Mouse (Mus musculus): ENCODE data around the gene Dda1. TPM values are rescaled to one million over a fixed set of nuclear protein-coding genes. Genes with fewer than 3 reads are reported as not detected.

Dda1 gene
- polyA plus RNA-seq, 1 experiment, result 45.5 TPM

DNA sequence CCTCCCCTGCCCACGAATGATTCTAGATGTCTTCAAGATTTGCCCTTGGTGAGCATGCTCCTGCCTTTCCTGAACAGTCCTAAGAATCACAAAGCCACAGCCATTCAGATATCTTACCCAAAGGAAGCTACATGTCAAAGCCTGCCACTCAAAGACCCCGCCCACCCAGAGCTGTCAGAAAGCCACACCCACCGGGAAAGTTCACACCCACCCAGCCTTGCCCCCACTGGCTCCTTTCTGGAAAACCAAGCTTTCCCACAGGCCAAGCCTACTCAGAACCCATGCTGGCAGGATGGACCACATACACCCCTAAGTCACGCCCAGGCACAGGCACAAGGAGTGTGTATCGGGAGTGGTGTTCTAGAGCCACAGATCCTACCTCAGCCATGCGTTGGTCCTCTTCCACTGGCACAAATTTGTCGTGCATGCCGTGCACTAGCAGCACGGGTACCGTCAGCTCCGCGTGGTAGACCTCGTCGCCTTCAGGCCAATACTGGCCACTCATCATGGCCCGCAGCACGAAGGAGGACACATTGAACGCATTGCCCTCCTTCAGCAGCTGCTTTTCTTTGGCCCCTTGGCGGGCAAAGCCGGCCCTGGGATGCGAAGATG is 11.2 kb upstream of the Dda1 start:
- Histone ChIP-seq H3K4me3 (ENCODE audit: insufficient read depth, low read length) (no peak overlapping the region), H3K4me1 (ENCODE audit: control insufficient read depth, insufficient read depth, low read length) (peaks cover 4% of the 10 kb centered on the region), H3K27ac (ENCODE audit: insufficient read depth, low read depth, low read length) (no peak overlapping the region)
- no peak for TF ChIP-seq POLR2A (IDR thresholded peaks at IDR 0.05; ENCODE audit: borderline replicate concordance, low read depth, low read length)
- TF ChIP-seq CTCF (IDR thresholded peaks at IDR 0.05; ENCODE audit: low read depth, low read length), result no peak

- Histone ChIP-seq H3K27ac (ENCODE audit: insufficient read depth, low read depth, low read length) (no peak overlapping the region), H3K4me1 (ENCODE audit: control insufficient read depth, insufficient read depth, low read length) (peaks cover 9% of the 10 kb centered on the region), H3K4me3 (ENCODE audit: insufficient read depth, low read length) (no peak overlapping the region)
- TF ChIP-seq POLR2A (IDR thresholded peaks at IDR 0.05; ENCODE audit: borderline replicate concordance, low read depth, low read length) (no peak), CTCF (IDR thresholded peaks at IDR 0.05; ENCODE audit: low read depth, low read length) (no peak)
Measured at GRCm38 (mm10) chr8:71460716-71461115, 8.3 kb upstream of the Dda1 start.

DNA sequence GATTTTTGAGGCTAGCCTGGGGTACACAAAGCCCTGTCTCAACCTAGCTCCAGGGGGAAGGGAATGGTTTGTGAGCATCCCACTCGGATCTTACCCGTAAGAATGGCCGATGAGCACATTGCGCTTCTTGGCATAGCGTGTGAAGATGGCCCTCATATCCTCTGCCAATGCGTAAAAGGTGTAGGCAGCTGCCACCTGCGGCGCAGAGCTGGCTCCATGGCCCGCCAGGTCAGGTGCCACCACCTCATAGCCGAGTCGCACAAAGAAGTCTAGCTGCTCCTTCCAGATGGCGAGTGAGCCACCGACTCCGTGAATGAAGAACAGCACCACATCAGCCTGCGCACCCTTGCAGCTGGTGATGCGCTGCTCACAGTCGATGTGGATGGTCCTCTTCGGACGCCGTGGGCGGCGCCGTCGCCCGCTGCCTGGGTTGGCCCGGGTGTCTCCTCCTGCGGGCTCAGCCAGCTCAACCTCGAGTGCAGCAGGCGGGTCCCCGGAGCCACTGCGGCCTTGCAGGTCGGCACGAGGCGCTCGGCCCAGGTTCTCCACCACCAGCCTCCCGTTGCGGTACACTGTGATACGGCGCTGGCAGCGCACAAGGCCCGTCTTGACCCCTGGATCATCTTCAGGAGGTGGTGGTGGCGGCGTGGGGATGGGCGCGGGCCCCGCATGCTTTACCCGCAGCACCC is 7.7 kb upstream of the Dda1 start:
- TF ChIP-seq POLR2A (IDR thresholded peaks at IDR 0.05; ENCODE audit: borderline replicate concordance, low read depth, low read length) (no peak), CTCF (IDR thresholded peaks at IDR 0.05; ENCODE audit: low read depth, low read length) (no peak)
- no peak overlapping the region for H3K27ac ChIP-seq (ENCODE audit: insufficient read depth, low read depth, low read length)

GRCm38 (mm10) chr8:71462191-71462590 is 6.8 kb upstream of the Dda1 start:
- TF ChIP-seq POLR2A (IDR thresholded peaks at IDR 0.05; ENCODE audit: borderline replicate concordance, low read depth, low read length) (no peak), CTCF (IDR thresholded peaks at IDR 0.05; ENCODE audit: low read depth, low read length) (no peak)
- H3K4me1 ChIP-seq (ENCODE audit: control insufficient read depth, insufficient read depth, low read length), result peaks cover 12% of the 10 kb centered on the region
- H3K4me3 ChIP-seq (ENCODE audit: insufficient read depth, low read length), result no peak overlapping the region
- H3K27ac ChIP-seq (ENCODE audit: insufficient read depth, low read depth, low read length), result no peak overlapping the region

More for the DNA sequence above, 7.7 kb upstream of the Dda1 start:
- Histone ChIP-seq H3K4me1 (ENCODE audit: control insufficient read depth, insufficient read depth, low read length) (peaks cover 12% of the 10 kb centered on the region), H3K4me3 (ENCODE audit: insufficient read depth, low read length) (no peak overlapping the region)

GRCm38 (mm10) chr8:71462786-71463185 is 6.2 kb upstream of the Dda1 start:
- Histone ChIP-seq H3K27ac (ENCODE audit: insufficient read depth, low read depth, low read length) (no peak overlapping the region), H3K4me3 (ENCODE audit: insufficient read depth, low read length) (peak overlapping the region; percentile 73), H3K4me1 (ENCODE audit: control insufficient read depth, insufficient read depth, low read length) (peaks cover 12% of the 10 kb centered on the region)
- no peak for TF ChIP-seq CTCF (IDR thresholded peaks at IDR 0.05; ENCODE audit: low read depth, low read length)
- TF ChIP-seq POLR2A (IDR thresholded peaks at IDR 0.05; ENCODE audit: borderline replicate concordance, low read depth, low read length), result no peak

- TF ChIP-seq POLR2A (IDR thresholded peaks at IDR 0.05; ENCODE audit: borderline replicate concordance, low read depth, low read length) (no peak), CTCF (IDR thresholded peaks at IDR 0.05; ENCODE audit: low read depth, low read length) (no peak)
- Histone ChIP-seq H3K4me1 (ENCODE audit: control insufficient read depth, insufficient read depth, low read length) (peaks cover 12% of the 10 kb centered on the region), H3K27ac (ENCODE audit: insufficient read depth, low read depth, low read length) (peak within 1 kb of the TSS; percentile 3; the same call in 1 of the 2 replicates), H3K4me3 (ENCODE audit: insufficient read depth, low read length) (peak within 1 kb of the TSS; percentile 73)
Measured at GRCm38 (mm10) chr8:71463188-71464033, 5.6 kb upstream of the Dda1 start, which contains the start of gene Abhd8. TSS of gene Abhd8 (minus strand) at chr8:71463655.

GRCm38 (mm10) chr8:71464513-71465500 is 4.2 kb upstream of the Dda1 start, which contains the start of gene Mrpl34:
TSS of gene Mrpl34 (plus strand) at chr8:71464959.
- H3K4me1 ChIP-seq (ENCODE audit: control insufficient read depth, insufficient read depth, low read length), result peaks cover 13% of the 10 kb centered on the region
- peak within 1 kb of the TSS; percentile 83 for H3K4me3 ChIP-seq (ENCODE audit: insufficient read depth, low read length)
- peak within 1 kb of the TSS; percentile 45 for H3K27ac ChIP-seq (ENCODE audit: insufficient read depth, low read depth, low read length)
- TF ChIP-seq CTCF (IDR thresholded peaks at IDR 0.05; ENCODE audit: low read depth, low read length) (0 out of 2 replicates have a peak, but pooled peaks have one; percentile 2), POLR2A (IDR thresholded peaks at IDR 0.05; ENCODE audit: borderline replicate concordance, low read depth, low read length) (no peak)

DNA sequence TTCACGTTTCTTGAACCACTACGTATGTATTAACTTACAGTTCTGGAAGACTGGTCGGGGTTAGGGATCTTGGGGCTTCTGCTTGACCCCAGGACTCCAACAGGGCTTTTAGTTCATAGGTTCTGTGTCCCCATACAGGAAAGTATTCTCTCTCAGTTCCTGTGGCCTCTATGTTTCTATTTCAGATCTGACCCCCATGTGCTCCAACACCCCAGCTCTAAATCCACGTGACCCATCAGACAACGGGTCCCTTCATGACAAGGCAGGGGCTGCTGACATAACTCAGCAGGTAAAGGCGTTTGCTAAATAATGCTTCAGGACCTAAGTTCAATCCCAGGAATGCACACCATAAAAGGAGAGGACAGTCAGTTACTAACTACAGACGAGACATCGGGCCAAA is 3.3 kb upstream of the Dda1 start:
- no peak overlapping the region for H3K27ac ChIP-seq (ENCODE audit: insufficient read depth, low read depth, low read length)
- H3K4me3 ChIP-seq (ENCODE audit: insufficient read depth, low read length), result peak overlapping the region; percentile 83
- H3K4me1 ChIP-seq (ENCODE audit: control insufficient read depth, insufficient read depth, low read length), result peaks cover 20% of the 10 kb centered on the region
- no peak for TF ChIP-seq POLR2A (IDR thresholded peaks at IDR 0.05; ENCODE audit: borderline replicate concordance, low read depth, low read length)
- TF ChIP-seq CTCF (IDR thresholded peaks at IDR 0.05; ENCODE audit: low read depth, low read length), result no peak

DNA sequence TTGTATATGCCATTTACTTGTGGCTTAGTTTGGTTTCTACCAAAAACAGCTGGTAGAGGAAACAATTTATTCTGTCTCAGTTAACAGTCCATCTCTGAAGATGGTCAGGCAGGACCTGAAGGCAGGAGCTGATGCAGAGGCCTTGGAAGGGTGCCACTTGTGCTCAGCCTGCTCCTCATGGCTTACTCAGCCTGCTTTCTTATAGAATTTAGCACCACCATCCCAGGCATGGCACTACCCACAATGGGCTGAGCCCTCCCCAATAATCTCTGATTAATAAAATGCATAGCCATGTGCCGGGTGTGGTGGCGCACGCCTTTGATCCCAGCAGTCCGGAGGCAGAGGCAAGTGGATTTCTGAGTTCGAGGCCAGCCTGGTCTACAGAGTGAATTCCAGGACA is 2.8 kb upstream of the Dda1 start:
- no peak overlapping the region for H3K4me3 ChIP-seq (ENCODE audit: insufficient read depth, low read length)
- TF ChIP-seq CTCF (IDR thresholded peaks at IDR 0.05; ENCODE audit: low read depth, low read length) (no peak), POLR2A (IDR thresholded peaks at IDR 0.05; ENCODE audit: borderline replicate concordance, low read depth, low read length) (no peak)
- H3K27ac ChIP-seq (ENCODE audit: insufficient read depth, low read depth, low read length), result no peak overlapping the region
- peaks cover 20% of the 10 kb centered on the region for H3K4me1 ChIP-seq (ENCODE audit: control insufficient read depth, insufficient read depth, low read length)
